Mouse (Mus musculus): Measurements from ENCODE around the gene Rmnd1.
"Not testable (repeated sequence)": the region's sequence is repeated elsewhere in the genome, so short reads cannot be mapped to it uniquely, and the experiment has no call there.

Rmnd1 gene

DNA sequence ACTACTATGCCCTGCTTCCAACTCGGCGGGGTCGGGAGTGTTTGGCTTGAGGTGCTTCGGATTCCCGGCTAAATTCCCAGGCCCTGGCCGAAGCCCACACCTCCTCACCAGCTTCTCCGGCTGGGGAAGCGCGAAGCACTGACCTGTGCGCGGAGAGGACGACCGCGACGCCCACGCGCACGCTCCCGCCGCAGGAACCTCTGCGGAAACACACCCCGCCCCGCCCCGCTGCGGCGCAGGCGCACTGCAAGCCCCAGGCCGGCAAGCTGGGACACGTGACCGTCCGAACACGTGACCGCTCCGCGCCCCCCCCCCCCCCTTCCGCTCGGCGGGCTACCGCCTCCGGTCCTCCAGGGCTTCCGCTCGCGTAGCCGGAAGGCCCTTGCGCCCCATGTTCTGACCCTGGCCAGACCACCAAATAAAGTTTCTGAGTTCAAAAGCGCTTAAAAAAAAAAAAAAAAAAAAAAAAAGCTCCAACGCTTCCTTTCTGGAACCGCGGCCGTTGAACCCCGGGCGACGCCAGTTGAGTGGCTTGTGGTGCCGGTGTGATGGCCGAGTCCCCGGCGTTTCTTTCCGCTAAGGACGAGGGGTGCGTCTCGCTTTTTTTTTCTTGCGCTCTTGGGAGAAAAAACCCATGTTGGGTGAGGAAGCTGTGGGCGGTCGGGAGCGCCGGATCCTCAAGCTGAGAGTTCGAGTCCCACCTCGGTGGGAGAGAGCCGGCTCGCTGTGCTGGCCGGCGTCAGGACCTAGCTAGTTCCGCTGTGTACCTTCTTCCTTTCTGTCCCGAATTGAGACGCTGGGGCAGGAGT lies at the start of gene Rmnd1, which contains the start of gene Armt1:
Rmnd1 (minus strand) TSS at position 266 of the 809 bp plus-strand sequence.
Armt1 (plus strand) TSS at position 345 of the 809 bp plus-strand sequence.
- peak; percentile 95 for DNase-seq

GRCm38 (mm10) chr10:4481695-4482094 lies 49.5 kb upstream of the Rmnd1 start:
- DNase-seq: no peak

- DNase-seq: no peak
Measured at GRCm38 (mm10) chr10:4480929-4481328, 48.7 kb upstream of the Rmnd1 start.

GRCm38 (mm10) chr10:4476604-4477003 lies 44.4 kb upstream of the Rmnd1 start:
- no peak for DNase-seq

DNA sequence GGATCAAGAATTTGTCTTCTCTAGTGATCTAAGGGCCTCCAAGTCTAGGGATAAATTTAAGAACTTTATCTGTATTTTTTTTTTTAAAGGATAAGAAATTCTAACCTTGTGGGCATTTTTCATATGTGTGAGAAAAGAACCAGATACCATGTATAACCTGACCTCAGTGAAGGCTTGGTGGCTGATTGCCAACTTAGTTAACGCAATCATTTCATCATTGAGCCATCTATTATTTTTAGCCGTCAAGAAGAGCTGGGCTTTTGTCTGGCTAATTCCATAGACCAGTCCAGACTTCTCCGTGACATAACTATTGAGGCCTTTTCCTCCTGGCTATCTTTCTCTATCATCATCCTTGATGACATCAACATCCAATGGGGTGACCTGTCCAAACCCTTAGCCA lies 43.2 kb upstream of the Rmnd1 start:
- no peak for DNase-seq

DNA sequence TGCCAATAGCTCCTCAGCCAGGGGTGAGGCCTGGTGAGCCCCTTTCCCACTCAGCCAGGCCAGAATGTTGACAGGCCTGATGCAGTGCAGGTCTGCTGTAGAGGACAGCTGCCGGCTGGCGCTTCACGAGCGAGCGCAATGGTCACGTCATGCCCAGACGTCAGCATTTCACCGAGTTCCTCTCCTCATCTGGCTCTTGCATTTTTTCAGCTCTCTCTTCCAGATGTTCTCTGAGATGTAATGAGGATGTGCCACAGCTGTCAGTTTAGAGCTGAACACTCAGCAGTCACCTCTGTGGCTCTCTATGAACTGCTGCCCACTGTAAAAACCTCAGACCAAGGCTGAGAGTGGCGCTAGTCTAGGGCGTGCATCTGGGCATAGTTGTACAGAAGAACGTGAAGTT lies 41.4 kb upstream of the Rmnd1 start:
- DNase-seq: no peak

GRCm38 (mm10) chr10:4469406-4469805 lies 37.2 kb upstream of the Rmnd1 start:
- DNase-seq: no peak

- DNase-seq: no peak
Measured at GRCm38 (mm10) chr10:4465799-4466198, 33.6 kb upstream of the Rmnd1 start.

GRCm38 (mm10) chr10:4460201-4460600 lies 28.0 kb upstream of the Rmnd1 start:
- no peak for DNase-seq

- DNase-seq: no peak
Measured at GRCm38 (mm10) chr10:4456409-4456808, 24.2 kb upstream of the Rmnd1 start.

DNA sequence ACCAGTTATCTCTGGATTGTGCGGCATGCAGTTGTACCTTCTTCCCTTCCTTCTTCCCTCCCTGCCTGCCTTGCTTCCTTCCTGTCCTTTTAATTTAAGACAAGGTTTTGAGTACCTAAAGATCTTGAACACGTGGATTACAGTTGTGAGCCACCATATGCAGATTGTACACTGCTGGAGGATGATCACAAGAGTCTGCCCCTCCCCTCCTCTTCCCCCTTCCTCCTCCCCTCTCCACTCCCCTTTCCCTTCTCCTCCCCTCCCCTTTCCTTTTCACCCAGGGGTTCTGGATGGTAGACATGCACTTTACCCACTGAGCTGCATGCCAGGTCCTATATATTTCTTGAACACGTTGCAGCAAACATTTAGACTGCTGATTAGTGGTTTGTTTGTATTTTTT lies 3.2 kb upstream of the Rmnd1 start:
- no peak for DNase-seq

DNA sequence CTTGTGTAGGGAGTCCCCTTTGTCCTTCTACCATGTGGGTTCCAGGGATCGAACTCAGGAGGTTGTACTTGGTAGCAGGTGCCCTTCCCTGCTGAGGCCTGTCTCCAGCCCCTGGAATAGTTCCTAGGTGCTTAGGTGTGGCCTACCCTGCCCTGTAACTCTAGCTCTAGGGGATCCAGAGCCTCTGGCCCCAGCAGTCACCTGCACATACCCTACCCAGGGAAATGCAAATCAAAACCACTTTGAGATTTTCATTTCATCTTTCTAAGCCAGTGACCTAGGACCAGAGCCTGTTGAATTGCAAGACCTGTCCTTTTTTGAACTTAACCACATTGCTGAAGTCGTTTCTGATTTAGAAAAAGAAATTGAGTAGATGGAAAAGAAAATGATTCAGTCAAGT lies 1.7 kb upstream of the Rmnd1 start:
- DNase-seq: not testable (repeated sequence)

DNA sequence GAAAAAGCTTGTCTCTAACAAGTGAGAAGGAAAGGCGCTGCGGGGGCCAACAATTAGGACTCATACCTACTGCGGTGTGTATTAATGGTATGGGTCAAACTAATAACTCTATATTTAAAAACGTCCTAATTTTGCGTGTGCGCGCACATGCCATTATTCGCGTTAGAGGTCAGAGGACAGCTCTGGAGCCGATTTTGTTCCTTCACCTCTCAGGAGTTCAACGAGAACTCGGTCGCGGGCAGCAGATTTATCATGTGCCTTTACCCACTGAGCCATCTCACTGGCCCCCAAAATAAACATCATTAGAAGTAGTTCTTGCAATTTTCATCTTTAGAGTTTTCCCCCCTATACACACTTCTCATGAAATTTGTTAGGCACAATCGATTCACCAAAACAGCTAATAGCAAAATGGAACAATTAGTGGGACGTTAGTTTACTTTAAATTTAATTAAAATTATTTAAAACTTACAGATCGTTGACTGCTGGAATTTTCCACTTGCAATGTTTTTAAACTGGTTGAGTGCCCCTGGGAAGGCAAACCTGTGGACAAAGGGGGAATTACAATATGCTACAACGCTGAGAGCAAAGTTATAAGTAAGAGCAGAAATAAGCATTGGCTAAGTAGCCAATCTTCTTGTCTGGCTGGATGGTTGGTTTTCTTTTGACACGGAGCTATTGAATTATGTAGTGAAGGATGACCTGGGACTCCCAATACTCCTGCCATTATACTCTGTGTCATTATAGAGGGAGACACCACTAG lies 988 bp upstream of the Rmnd1 start:
- DNase-seq: no peak

GRCm38 (mm10) chr10:4431746-4432122 lies 454 bp downstream of the Rmnd1 start:
- DNase-seq: no peak

DNA sequence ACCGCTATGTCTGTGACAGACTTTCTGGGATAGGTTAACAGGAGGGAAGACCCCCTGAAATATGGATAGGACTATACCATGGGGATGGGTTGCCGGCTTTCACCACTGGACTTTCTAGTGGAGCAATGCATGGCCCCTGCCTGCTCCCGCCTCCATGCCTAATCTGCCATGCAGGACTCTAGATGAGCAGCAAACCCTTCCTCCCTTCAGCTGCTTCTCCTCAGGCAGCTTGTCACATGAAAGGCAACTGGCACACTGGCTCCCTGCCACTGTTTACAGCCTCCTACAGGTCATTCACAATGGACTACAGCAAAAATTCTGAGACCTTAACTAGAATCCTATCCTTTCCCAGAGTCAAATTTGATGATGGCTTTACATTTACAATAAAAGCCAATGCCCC lies 1.4 kb downstream of the Rmnd1 start:
- DNase-seq: peak; percentile 54

GRCm38 (mm10) chr10:4430399-4430798 lies 1.8 kb downstream of the Rmnd1 start:
- no peak for DNase-seq

DNA sequence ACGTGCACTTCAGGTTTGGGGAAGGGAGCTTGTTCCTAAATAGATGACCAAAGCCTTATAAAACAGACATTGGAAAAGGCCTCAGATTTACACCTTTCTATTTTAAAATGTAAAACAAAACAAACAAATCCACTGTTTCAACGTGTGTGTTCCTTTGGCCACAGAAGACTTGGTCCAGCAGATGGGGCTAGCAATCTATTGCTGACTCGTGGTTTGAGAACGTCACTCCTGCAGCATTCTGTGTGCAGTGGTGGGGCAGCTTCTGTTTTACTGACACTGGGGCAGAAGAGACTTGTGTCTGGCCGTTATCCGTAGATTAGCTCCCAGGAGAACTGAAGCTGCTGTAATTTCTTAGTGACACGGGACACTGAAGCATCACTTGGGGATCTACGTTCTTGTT lies 6.9 kb downstream of the Rmnd1 start:
- DNase-seq: no peak

DNA sequence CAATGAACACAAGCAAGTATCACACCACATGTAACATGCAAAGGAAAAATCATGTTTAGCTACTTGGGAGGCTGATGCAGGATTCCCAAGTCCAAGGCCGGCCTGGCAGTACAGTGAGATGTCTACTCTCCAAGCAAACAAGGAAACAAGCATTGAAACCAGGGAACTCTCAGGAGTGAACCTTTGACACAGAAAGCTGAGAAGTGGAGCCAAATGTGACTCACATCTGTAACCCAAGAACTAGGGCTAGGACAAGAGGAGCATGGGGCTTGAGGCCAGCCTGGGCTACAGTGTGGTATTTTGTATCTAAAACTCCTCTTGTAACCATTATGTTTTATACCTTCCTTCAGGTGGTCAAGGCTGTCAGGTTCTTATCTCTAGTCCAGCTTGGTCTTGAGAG lies 25.0 kb downstream of the Rmnd1 start:
- no peak for DNase-seq

DNA sequence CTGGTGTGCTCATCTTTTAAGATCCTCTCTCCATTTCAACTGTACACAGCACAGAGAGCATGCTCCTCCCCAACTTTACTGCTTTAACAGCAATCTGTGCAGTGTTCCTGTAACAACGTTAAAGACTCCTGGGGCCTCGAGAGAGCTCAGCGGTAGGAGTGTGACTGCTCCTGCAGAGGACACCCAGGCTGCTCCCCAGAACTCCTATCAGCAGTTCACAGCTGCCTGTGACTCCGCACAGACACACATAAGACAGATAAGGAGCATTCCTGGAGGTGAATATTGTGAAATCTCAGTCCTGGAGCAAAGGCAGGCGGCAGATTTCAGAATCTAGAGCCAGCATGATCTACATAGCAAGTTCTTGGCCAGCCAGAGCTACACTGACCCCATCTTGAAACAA lies 26.7 kb downstream of the Rmnd1 start:
- no peak for DNase-seq

- peak; percentile 55 for DNase-seq
Measured at GRCm38 (mm10) chr10:4404895-4405491, 27.2 kb downstream of the Rmnd1 start.

DNA sequence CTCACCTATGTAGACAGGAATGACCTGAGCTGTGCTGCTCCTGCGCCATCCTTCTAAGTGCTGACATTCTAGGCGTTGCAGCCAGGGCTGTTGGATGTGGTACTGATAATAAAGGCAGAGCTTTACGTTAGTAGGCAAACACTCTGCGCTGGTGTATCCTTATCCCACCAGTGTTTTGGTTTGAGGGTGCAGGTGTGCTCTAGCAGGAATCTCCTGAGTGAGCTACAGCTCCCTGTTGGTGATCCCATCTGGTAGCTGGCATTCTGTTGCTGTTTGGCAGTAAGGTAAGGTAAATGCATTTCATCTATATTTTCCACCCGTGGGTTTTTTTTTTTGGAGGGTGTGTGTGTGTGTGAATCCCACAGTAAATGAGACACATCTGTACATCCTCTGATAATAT lies 34.1 kb downstream of the Rmnd1 start:
- DNase-seq: no peak

- DNase-seq: no peak
Measured at GRCm38 (mm10) chr10:4395321-4395720, 36.9 kb downstream of the Rmnd1 start.

DNA sequence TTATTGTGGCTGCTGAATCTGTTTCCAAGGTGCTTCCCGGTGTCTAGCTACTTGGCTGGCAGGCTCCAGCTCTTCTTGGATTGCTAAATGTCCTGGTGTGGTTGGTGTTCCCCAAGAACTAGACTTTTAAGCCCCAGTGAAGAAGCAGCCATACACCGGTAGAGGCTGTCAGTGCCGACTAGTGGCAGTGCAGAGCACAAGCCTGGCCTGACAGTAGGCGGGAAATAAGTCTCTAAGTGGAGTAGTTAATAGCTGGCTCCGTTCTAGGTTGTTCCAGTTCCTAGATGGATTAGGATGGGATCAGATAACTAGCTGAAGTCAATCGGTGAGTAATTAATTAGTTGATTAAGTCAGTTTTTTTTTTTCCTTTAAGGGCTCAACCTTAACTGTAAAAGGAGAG lies 40.3 kb downstream of the Rmnd1 start:
- DNase-seq: no peak

- DNase-seq: no peak
Measured at GRCm38 (mm10) chr10:4391076-4391475, 41.1 kb downstream of the Rmnd1 start.

Measured in cerebellum, adult 8-10 months (tissue).